Mouse (Mus musculus) heart, adult 2 months (tissue): Measurements from ENCODE around the gene Thap4. TPM values are rescaled to one million over a fixed set of nuclear protein-coding genes. Genes with fewer than 3 reads are reported as not detected.
A peak's percentile ranks its signal among the peaks of the same experiment; 100 is the strongest.

Experiments
- DNase-seq, 2 experiments: peaks; one replicate each; pipeline ENCODE4 v3.0.0; 2021
- H3K27ac ChIP-seq: fragments of 200-600 bp; 2 replicates; pipeline ENCODE4 v1.8.1; 2022
- H3K27me3 ChIP-seq: fragments of 200-500 bp; 2 replicates; pipeline ENCODE4 v1.6.1; 2012; ENCODE audit warnings: mild to moderate bottlenecking, low read length, inconsistent platforms, mixed read lengths; ENCODE audit not compliant: control insufficient read depth, insufficient read depth
- H3K36me3 ChIP-seq: fragments of 200-500 bp; 2 replicates; pipeline ENCODE4 v1.6.1; 2012; ENCODE audit warnings: low read length, inconsistent platforms; ENCODE audit not compliant: control insufficient read depth, insufficient read depth
- H3K4me1 ChIP-seq: fragments of 200-500 bp; 2 replicates; pipeline ENCODE4 v1.6.1; 2011; ENCODE audit warnings: low read length; ENCODE audit not compliant: control insufficient read depth, insufficient read depth
- H3K4me3 ChIP-seq: fragments of 200-600 bp; 2 replicates; pipeline ENCODE4 v1.8.1; 2022
- H3K79me2 ChIP-seq: fragments of 200-500 bp; replicated peaks from 2 replicates; pipeline ENCODE4 v1.6.1; 2012; ENCODE audit warnings: mild to moderate bottlenecking, inconsistent platforms, low read length, moderate library complexity, mixed read lengths; ENCODE audit not compliant: control insufficient read depth, insufficient read depth
- H3K9ac ChIP-seq: fragments of 200-500 bp; 2 replicates; pipeline ENCODE4 v1.6.1; 2012; ENCODE audit warnings: low read depth, mild to moderate bottlenecking, control low read depth, inconsistent platforms, low read length, mixed read lengths
- CTCF ChIP-seq: fragments of 200-600 bp; IDR thresholded peaks from 2 replicates; pipeline ENCODE4 v1.8.1; 2022; ENCODE audit warnings: antibody characterized with exemption, mild to moderate bottlenecking, moderate library complexity
- EP300 ChIP-seq: fragments of 200-500 bp; IDR thresholded peaks from 2 replicates; pipeline ENCODE4 v1.6.1; 2011; ENCODE audit warnings: low read depth, low read length, control low read depth; ENCODE audit not compliant: insufficient read depth
- POLR2A ChIP-seq: fragments of 200-500 bp; IDR thresholded peaks from 2 replicates; pipeline ENCODE4 v1.6.1; 2011; ENCODE audit warnings: mild to moderate bottlenecking, low read depth, low read length, control low read depth; ENCODE audit not compliant: insufficient read depth
- WGBS: fragments of 180-500 bp; shearing (Covaris S2); methylation state at CpG from one replicate; pipeline ENCODE4 v1.1.7; 2018; 5-methylcytosine and 5-hydroxymethylcytosine counted together
- intact Hi-C: fragments of 180-260 bp; cut with DNase I; formaldehyde crosslinking; loops from one replicate; pipeline ENCODE4 v1.15.1; 2025
- polyA plus RNA-seq: library from polyadenylated mRNA; depleted of rRNA; stranded (reverse); fragments of >200 nt; gene quantifications from 2 replicates; pipeline ENCODE4 v1.2.3, GENCODE M21; 2012
- total RNA-seq, 2 experiments: library from RNA; stranded (reverse); gene quantifications; 2 replicates each; pipeline ENCODE4 v1.2.3; 2021

Gene Thap4
- total and polyA plus RNA-seq, 3 experiments: 69.0 to 80.4 (median 75.0) TPM

DNA sequence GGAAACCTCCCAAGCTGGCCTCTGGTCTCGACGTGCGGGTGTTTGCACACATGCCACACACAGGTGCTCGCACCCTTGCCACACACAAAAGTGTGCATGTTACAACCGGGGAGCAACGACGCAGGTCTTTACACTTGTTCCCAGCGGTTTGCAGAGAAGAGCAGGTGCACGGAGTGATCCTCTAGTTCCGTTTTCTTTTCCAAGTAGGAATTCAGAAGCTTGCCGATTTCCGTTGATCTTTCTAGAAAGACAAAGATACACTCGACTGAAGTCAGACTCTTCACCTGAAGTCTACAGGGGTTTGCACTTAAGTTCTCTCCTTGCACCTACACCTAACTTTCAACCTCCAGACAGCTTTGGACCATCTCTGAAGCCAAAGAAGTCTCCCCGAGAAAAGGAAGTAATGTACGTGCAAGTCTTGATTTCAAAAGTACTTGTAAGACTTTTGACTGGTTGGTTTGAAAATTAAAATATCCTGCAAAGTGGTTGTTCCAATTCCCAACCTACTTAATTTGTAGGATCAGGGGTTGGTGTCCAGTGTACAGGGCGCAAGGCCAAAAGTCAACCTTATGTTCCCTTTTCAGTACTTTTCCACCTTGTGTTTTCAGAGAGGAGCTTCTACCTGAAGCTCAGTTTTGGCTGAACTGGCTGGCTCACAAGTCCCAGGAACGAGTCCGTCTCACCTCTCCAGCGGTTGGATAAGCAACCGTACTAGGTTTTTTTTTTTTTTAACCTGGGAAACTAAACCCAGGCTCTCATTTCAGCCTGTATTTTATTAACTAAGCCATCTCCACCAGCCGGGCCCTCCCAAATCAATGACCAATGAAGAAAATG lies 46.2 kb upstream of the Thap4 start:
- Histone ChIP-seq H3K79me2 (no peaks in the 10 kb centered on the region), H3K27ac (peak overlapping the region; percentile 61), H3K4me1 (0 out of 2 replicates have a peak, but pooled peaks cover 1% of the 10 kb centered on the region), H3K27me3 (no peaks in the 10 kb centered on the region), H3K36me3 (no peaks in the 10 kb centered on the region), H3K4me3 (peak overlapping the region; percentile 62), H3K9ac (no peak overlapping the region; the same call in 1 of the 2 replicates)
- intact Hi-C loops: loop anchor here (5.0 to 10.0 kb wide), 3 partner anchors 134 to 456 kb away; partner anchors contain the start of genes Farp2, Pask and Ppp1r7
- DNase-seq: no peak
- TF ChIP-seq EP300: no peak
- TF ChIP-seq POLR2A: no peak
- no peak for TF ChIP-seq CTCF
- 71% methylated on average over 21 of the region's 21 CpGs for WGBS

DNA sequence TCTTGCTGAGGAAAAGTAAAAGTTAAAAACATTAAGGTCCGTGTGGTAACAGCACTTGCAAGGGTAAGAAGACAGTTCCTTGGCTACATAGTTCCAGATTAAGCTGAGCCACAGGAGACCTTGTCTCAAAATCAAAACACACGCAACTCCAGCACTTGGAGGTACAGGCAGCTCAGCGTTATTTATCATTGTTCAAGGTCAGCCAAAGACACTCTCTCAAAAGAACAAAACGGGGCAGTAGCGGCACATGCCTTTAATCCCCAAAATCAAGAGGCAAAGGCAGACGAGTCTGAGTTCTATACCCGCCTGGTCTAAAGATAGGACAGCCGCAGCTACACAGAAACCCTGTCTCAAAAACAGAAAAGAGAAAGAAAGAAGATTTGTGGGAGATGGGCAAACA lies 41.2 kb upstream of the Thap4 start:
- WGBS: 63% methylated on average over 8 of the region's 8 CpGs
- intact Hi-C loops: no loop called here

DNA sequence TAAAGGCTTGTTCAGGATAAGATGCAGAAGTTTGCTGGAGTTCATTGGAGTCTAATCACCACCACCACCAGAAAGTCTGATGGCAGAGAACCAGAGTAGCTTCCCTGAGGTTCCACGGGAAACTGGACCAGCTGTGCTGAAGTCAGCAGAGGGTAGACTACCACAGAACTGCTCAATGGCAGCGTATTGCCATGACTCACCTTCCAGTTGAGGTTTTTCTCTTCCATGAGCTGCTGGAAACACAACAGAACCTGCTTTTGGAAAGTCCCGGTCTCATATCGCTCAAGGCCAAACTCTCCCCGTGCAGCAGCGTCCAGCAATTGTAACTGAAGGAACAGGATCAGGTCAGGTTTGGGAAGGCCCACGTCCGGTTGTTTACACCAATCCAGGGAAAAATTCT lies 39.9 kb upstream of the Thap4 start:
- no peaks in the 10 kb centered on the region for H3K27me3 ChIP-seq
- 89% methylated on average over 8 of the region's 8 CpGs for WGBS
- no peak overlapping the region for H3K27ac ChIP-seq
- H3K4me1 ChIP-seq: no peaks in the 10 kb centered on the region
- TF ChIP-seq CTCF (no peak), EP300 (no peak), POLR2A (no peak)
- no peaks in the 10 kb centered on the region for H3K79me2 ChIP-seq
- no peak for DNase-seq
- H3K36me3 ChIP-seq: peaks cover 2% of the 10 kb centered on the region; the same call in 1 of the 2 replicates
- no peak overlapping the region for H3K4me3 ChIP-seq
- H3K9ac ChIP-seq: no peak overlapping the region
- intact Hi-C loops: no loop called here

More for the DNA sequence above, 41.2 kb upstream of the Thap4 start:
- Histone ChIP-seq H3K4me1 (no peaks in the 10 kb centered on the region), H3K4me3 (no peak overlapping the region), H3K27me3 (no peaks in the 10 kb centered on the region), H3K27ac (no peak overlapping the region), H3K36me3 (peaks cover 2% of the 10 kb centered on the region; the same call in 1 of the 2 replicates), H3K79me2 (no peaks in the 10 kb centered on the region), H3K9ac (no peak overlapping the region)
- no peak for TF ChIP-seq CTCF
- no peak for TF ChIP-seq EP300
- TF ChIP-seq POLR2A: no peak
- DNase-seq: no peak

DNA sequence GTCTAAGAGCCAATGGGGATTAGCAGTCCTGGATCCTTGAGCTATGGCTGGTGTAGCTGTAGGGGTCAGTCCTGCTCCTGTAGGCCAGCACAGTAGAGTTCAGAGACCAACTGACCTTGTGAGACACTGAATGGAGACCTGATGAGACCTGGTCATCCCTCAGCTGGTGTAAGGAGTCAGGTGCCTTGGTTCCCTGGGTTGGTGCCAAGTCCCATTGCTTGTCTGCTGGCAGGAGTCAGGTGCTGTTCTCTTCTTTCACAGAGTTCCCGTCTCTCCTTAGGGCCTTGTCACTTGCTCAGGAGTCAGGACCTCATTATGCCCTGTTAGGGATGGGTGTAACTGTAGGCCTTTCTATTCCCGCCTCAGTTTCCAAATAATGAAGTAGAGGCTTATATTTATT lies 32.2 kb upstream of the Thap4 start:
- WGBS: 81% methylated on average over 2 of the region's 2 CpGs
- no peaks in the 10 kb centered on the region for H3K4me1 ChIP-seq

DNA sequence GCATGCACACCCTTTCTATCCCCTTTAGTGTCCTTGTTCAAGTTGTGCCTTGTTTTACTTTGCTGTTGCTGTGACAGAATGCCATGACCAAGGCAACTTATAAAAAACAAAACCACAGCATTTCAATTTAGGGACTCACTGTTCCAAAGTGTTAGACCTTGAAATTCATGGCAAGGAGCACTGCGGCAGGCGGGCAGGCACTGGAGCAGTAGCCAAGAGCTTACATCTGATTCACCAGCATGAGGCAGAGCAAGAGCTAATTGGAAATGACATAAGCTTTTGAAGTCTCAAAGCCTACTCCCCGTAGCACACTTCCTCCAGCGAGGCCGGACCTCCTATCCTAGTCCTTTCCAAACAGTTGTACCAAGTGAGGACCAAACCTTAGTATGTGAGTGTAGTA lies 22.0 kb upstream of the Thap4 start:
- no peak for TF ChIP-seq EP300
- TF ChIP-seq POLR2A: no peak
- TF ChIP-seq CTCF: no peak
- Histone ChIP-seq H3K4me3 (no peak overlapping the region), H3K27me3 (no peaks in the 10 kb centered on the region), H3K36me3 (no peaks in the 10 kb centered on the region), H3K79me2 (no peaks in the 10 kb centered on the region), H3K4me1 (no peaks in the 10 kb centered on the region), H3K9ac (no peak overlapping the region), H3K27ac (no peak overlapping the region)
- DNase-seq: no peak
- intact Hi-C loops: no loop called here
- WGBS: 93% methylated on average over 5 of the region's 5 CpGs

More for the DNA sequence above, 32.2 kb upstream of the Thap4 start:
- no peak overlapping the region for H3K27ac ChIP-seq
- intact Hi-C loops: no loop called here
- no peak for DNase-seq
- no peaks in the 10 kb centered on the region for H3K79me2 ChIP-seq
- H3K27me3 ChIP-seq: no peaks in the 10 kb centered on the region
- TF ChIP-seq POLR2A (no peak), CTCF (no peak), EP300 (no peak)
- H3K36me3 ChIP-seq: peaks cover 2% of the 10 kb centered on the region; the same call in 1 of the 2 replicates
- H3K4me3 ChIP-seq: no peak overlapping the region
- H3K9ac ChIP-seq: no peak overlapping the region

DNA sequence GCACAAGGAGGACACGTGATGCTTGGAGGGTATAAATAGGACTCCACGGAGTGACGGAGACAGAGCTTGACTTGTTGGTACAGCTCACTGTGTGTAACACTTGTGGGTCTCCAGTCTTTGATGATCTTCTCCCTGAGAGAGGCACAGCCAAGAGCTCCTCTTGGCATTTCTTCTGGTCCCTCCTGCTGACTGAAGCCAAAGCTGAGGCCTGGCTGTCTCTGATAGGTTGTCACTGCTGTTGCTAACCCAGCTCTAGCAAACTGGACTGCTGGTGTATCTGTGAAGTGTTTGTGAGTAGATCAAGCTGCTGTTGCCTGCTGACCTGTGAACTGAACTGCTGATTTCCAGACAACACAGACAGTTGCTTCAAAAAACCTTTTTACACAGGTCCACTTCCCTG lies 15.2 kb upstream of the Thap4 start:
- peaks cover 2% of the 10 kb centered on the region; the same call in 1 of the 2 replicates for H3K79me2 ChIP-seq
- H3K36me3 ChIP-seq: no peaks in the 10 kb centered on the region
- no peaks in the 10 kb centered on the region for H3K27me3 ChIP-seq
- no peak for DNase-seq
- no peak overlapping the region for H3K9ac ChIP-seq
- H3K27ac ChIP-seq: no peak overlapping the region
- no peaks in the 10 kb centered on the region for H3K4me1 ChIP-seq
- WGBS: 69% methylated on average over 3 of the region's 3 CpGs
- no peak for TF ChIP-seq CTCF
- TF ChIP-seq EP300: no peak
- TF ChIP-seq POLR2A: no peak
- intact Hi-C loops: no loop called here
- no peak overlapping the region for H3K4me3 ChIP-seq
